Mouse (Mus musculus): Measurements from ENCODE around the gene Hoxa13. TPM values are rescaled to one million over a fixed set of nuclear protein-coding genes. Genes with fewer than 3 reads are reported as not detected.
A peak's percentile ranks its signal among the peaks of the same experiment; 100 is the strongest.

Hoxa13 gene
- polyA plus RNA-seq, 1 experiment from 2014 or later = 0.08 TPM

- peaks cover 47% of the 10 kb centered on the region for H3K4me1 ChIP-seq (replicated peaks)
- H3K36me3 ChIP-seq = no peaks in the 10 kb centered on the region
- H3K4me2 ChIP-seq = peak within 1 kb of the TSS; percentile 97
- H3K9ac ChIP-seq = peak within 1 kb of the TSS; percentile 100
- WGBS = under 1% methylated on average over 46 of the region's 46 CpGs
- H3K9me3 ChIP-seq = no peaks in the 10 kb centered on the region
- H3K27ac ChIP-seq (replicated peaks) = peak within 1 kb of the TSS; percentile 100
- H3K4me3 ChIP-seq = peak within 1 kb of the TSS; percentile 96
- ATAC-seq (ENCODE audit: low read depth) = peak; percentile 64
- H3K27me3 ChIP-seq = no peaks in the 10 kb centered on the region
Measured at GRCm38 (mm10) chr6:52221337-52221992, 39.2 kb downstream of the Hoxa13 start, which contains the start of gene Hoxa7. Gene Hoxa7 (minus strand): TSS chr6:52221854.

GRCm38 (mm10) chr6:52220865-52221310 lies 39.8 kb downstream of the Hoxa13 start:
- Histone ChIP-seq H3K36me3 (no peaks in the 10 kb centered on the region), H3K27ac (replicated peaks) (peak overlapping the region; percentile 100), H3K4me2 (peak overlapping the region; percentile 97), H3K9ac (peak overlapping the region; percentile 100), H3K4me1 (replicated peaks) (peaks cover 51% of the 10 kb centered on the region), H3K9me3 (no peaks in the 10 kb centered on the region), H3K4me3 (peak overlapping the region; percentile 96), H3K27me3 (no peaks in the 10 kb centered on the region)
- WGBS = 4% methylated on average over 12 of the region's 12 CpGs
- ATAC-seq (ENCODE audit: low read depth) = no peak

- Histone ChIP-seq H3K36me3 (no peaks in the 10 kb centered on the region), H3K4me2 (peak overlapping the region; percentile 97), H3K9ac (peak overlapping the region; percentile 100), H3K27ac (replicated peaks) (peak overlapping the region; percentile 100), H3K9me3 (no peaks in the 10 kb centered on the region), H3K4me3 (peak overlapping the region; percentile 96), H3K27me3 (no peaks in the 10 kb centered on the region), H3K4me1 (replicated peaks) (peaks cover 57% of the 10 kb centered on the region)
- WGBS = 4% methylated on average over 32 of the region's 32 CpGs
- ATAC-seq (ENCODE audit: low read depth) = no peak
Measured at GRCm38 (mm10) chr6:52220003-52220864, 40.4 kb downstream of the Hoxa13 start.

- Histone ChIP-seq H3K9ac (peak overlapping the region; percentile 100), H3K4me1 (replicated peaks) (peaks cover 66% of the 10 kb centered on the region), H3K4me3 (peak overlapping the region; percentile 96), H3K4me2 (peak overlapping the region; percentile 97), H3K9me3 (no peaks in the 10 kb centered on the region), H3K27ac (replicated peaks) (peak overlapping the region; percentile 100), H3K36me3 (no peaks in the 10 kb centered on the region), H3K27me3 (no peaks in the 10 kb centered on the region)
- no peak for ATAC-seq (ENCODE audit: low read depth)
- 20% methylated on average over 9 of the region's 9 CpGs for WGBS
Measured at GRCm38 (mm10) chr6:52219234-52219942, 41.3 kb downstream of the Hoxa13 start.

- Histone ChIP-seq H3K27me3 (no peaks in the 10 kb centered on the region), H3K9ac (peak overlapping the region; percentile 100), H3K9me3 (no peaks in the 10 kb centered on the region), H3K4me2 (peak overlapping the region; percentile 97), H3K4me1 (replicated peaks) (peaks cover 72% of the 10 kb centered on the region), H3K4me3 (peak overlapping the region; percentile 96), H3K36me3 (no peaks in the 10 kb centered on the region), H3K27ac (replicated peaks) (peak overlapping the region; percentile 100)
- WGBS = 6% methylated on average over 14 of the region's 14 CpGs
- no peak for ATAC-seq (ENCODE audit: low read depth)
Measured at GRCm38 (mm10) chr6:52218643-52219215, 42.0 kb downstream of the Hoxa13 start.

GRCm38 (mm10) chr6:52217895-52218642 lies 42.6 kb downstream of the Hoxa13 start:
- peak overlapping the region; percentile 100 for H3K9ac ChIP-seq
- peak overlapping the region; percentile 96 for H3K4me3 ChIP-seq
- H3K36me3 ChIP-seq = no peaks in the 10 kb centered on the region
- H3K4me1 ChIP-seq (replicated peaks) = peaks cover 74% of the 10 kb centered on the region
- peak overlapping the region; percentile 97 for H3K4me2 ChIP-seq
- ATAC-seq (ENCODE audit: low read depth) = no peak
- H3K27me3 ChIP-seq = no peaks in the 10 kb centered on the region
- H3K27ac ChIP-seq (replicated peaks) = peak overlapping the region; percentile 100
- no peaks in the 10 kb centered on the region for H3K9me3 ChIP-seq
- WGBS = 2% methylated on average over 23 of the region's 23 CpGs

- ATAC-seq (ENCODE audit: low read depth) = peak; percentile 83
- H3K9me3 ChIP-seq = no peaks in the 10 kb centered on the region
- no peaks in the 10 kb centered on the region for H3K36me3 ChIP-seq
- H3K27ac ChIP-seq (replicated peaks) = peak overlapping the region; percentile 100
- H3K4me3 ChIP-seq = peak overlapping the region; percentile 96
- peak overlapping the region; percentile 97 for H3K4me2 ChIP-seq
- no peaks in the 10 kb centered on the region for H3K27me3 ChIP-seq
- WGBS = under 1% methylated on average over 25 of the region's 25 CpGs
- peak overlapping the region; percentile 100 for H3K9ac ChIP-seq
- H3K4me1 ChIP-seq (replicated peaks) = peaks cover 74% of the 10 kb centered on the region
Measured at GRCm38 (mm10) chr6:52217459-52217768, 43.3 kb downstream of the Hoxa13 start.

GRCm38 (mm10) chr6:52216691-52217458 lies 43.8 kb downstream of the Hoxa13 start:
- no peaks in the 10 kb centered on the region for H3K9me3 ChIP-seq
- H3K4me3 ChIP-seq = peak overlapping the region; percentile 96
- peak overlapping the region; percentile 100 for H3K9ac ChIP-seq
- ATAC-seq (ENCODE audit: low read depth) = peak; percentile 34; the same call in 1 of the 2 replicates
- peaks cover 68% of the 10 kb centered on the region for H3K4me1 ChIP-seq (replicated peaks)
- 1% methylated on average over 60 of the region's 60 CpGs for WGBS
- H3K4me2 ChIP-seq = peak overlapping the region; percentile 97
- peak overlapping the region; percentile 100 for H3K27ac ChIP-seq (replicated peaks)
- H3K36me3 ChIP-seq = no peaks in the 10 kb centered on the region
- H3K27me3 ChIP-seq = no peaks in the 10 kb centered on the region

GRCm38 (mm10) chr6:52215771-52216535 lies 44.7 kb downstream of the Hoxa13 start:
- peak overlapping the region; percentile 96 for H3K4me3 ChIP-seq
- ATAC-seq (ENCODE audit: low read depth) = no peak
- no peaks in the 10 kb centered on the region for H3K27me3 ChIP-seq
- peak overlapping the region; percentile 100 for H3K27ac ChIP-seq (replicated peaks)
- H3K9me3 ChIP-seq = no peaks in the 10 kb centered on the region
- H3K4me2 ChIP-seq = peak overlapping the region; percentile 97
- H3K9ac ChIP-seq = peak overlapping the region; percentile 100
- WGBS = 1% methylated on average over 30 of the region's 30 CpGs
- H3K4me1 ChIP-seq (replicated peaks) = peaks cover 68% of the 10 kb centered on the region
- H3K36me3 ChIP-seq = no peaks in the 10 kb centered on the region

- Histone ChIP-seq H3K9me3 (no peaks in the 10 kb centered on the region), H3K4me2 (peak overlapping the region; percentile 97), H3K36me3 (no peaks in the 10 kb centered on the region), H3K27ac (replicated peaks) (peak overlapping the region; percentile 100), H3K27me3 (no peaks in the 10 kb centered on the region), H3K4me1 (replicated peaks) (peaks cover 67% of the 10 kb centered on the region), H3K9ac (peak overlapping the region; percentile 100), H3K4me3 (peak overlapping the region; percentile 96)
- no peak for ATAC-seq (ENCODE audit: low read depth)
- WGBS = 14% methylated on average over 3 of the region's 3 CpGs
Measured at GRCm38 (mm10) chr6:52215070-52215469, 45.6 kb downstream of the Hoxa13 start.
